Comparison of ENCODE assay signal across 29 mouse cellular contexts in genomic region chr6:78294647-78295046, GRCm38 (mm10).
A peak's percentile ranks its signal among the peaks of the same experiment; 100 is the strongest.
DNase-seq lines count a peak whose midpoint lies in the region; ATAC-seq and TF ChIP-seq lines count a peak whose summit lies in the region.
"Had no signal": no experiment of that assay in that cellular context is flagged by ENCODE, and none has a peak within 500 bp of the region (broad histone marks: within the 10 kb centered on the region; RNA-seq: fewer than 3 reads in every experiment).

No protein-coding gene starts in this region.

- H3K4me1 ChIP-seq in forebrain, embryonic 16.5 days (replicated peaks; ENCODE audit: control insufficient read depth, insufficient read depth, low read length): no peaks in the 10 kb centered on the region; the same call in 1 of the 2 replicates
- no peaks in the 10 kb centered on the region for H3K4me1 ChIP-seq in forebrain, embryonic 10.5 days
- peaks cover 4% of the 10 kb centered on the region; the same call in 1 of the 2 replicates for H3K4me1 ChIP-seq in midbrain, embryonic 13.5 days (replicated peaks)
- no peaks in the 10 kb centered on the region for H3K4me1 ChIP-seq in midbrain, embryonic 11.5 days (ENCODE audit: control insufficient read depth, insufficient read depth, low read length)
- H3K4me1 ChIP-seq: heart, embryonic 12.5 days; hindbrain, embryonic 15.5 days; intestine, embryonic 15.5 days; liver, embryonic 15.5 days; lung, embryonic 15.5 days; megakaryocyte, embryonic 14.5 days had no signal

- no peaks in the 10 kb centered on the region for H3K27me3 ChIP-seq in forebrain, embryonic 16.5 days (replicated peaks; ENCODE audit: control insufficient read depth, insufficient read depth, low read length)
- no peaks in the 10 kb centered on the region for H3K27me3 ChIP-seq in forebrain, embryonic 10.5 days (ENCODE audit: poor library complexity, severe bottlenecking)
- H3K27me3 ChIP-seq in midbrain, embryonic 13.5 days: no peaks in the 10 kb centered on the region
- no peaks in the 10 kb centered on the region for H3K27me3 ChIP-seq in midbrain, embryonic 11.5 days (ENCODE audit: control insufficient read depth, insufficient read depth, low read length)
- H3K27me3 ChIP-seq: CH12.LX; embryonic facial prominence, embryonic 12.5 days; heart, embryonic 12.5 days; hindbrain, embryonic 15.5 days; intestine, embryonic 15.5 days; liver, embryonic 15.5 days; lung, embryonic 15.5 days; megakaryocyte, embryonic 14.5 days had no signal

- H3K9ac ChIP-seq in forebrain, embryonic 16.5 days (replicated peaks; ENCODE audit: low read depth, low read length): no peak overlapping the region
- H3K9ac ChIP-seq in midbrain, embryonic 13.5 days (replicated peaks): no peak overlapping the region
- H3K9ac ChIP-seq in midbrain, embryonic 11.5 days (ENCODE audit: low read length): no peak overlapping the region
- H3K9ac ChIP-seq: embryonic facial prominence, embryonic 12.5 days; heart, embryonic 12.5 days; hindbrain, embryonic 15.5 days; intestine, embryonic 15.5 days; liver, embryonic 15.5 days; lung, embryonic 15.5 days had no signal

- no peaks in the 10 kb centered on the region for H3K36me3 ChIP-seq in forebrain, embryonic 16.5 days (ENCODE audit: control insufficient read depth, insufficient read depth)
- H3K36me3 ChIP-seq in forebrain, embryonic 10.5 days (replicated peaks): no peaks in the 10 kb centered on the region
- no peaks in the 10 kb centered on the region for H3K36me3 ChIP-seq in midbrain, embryonic 13.5 days
- H3K36me3 ChIP-seq in midbrain, embryonic 11.5 days (ENCODE audit: control insufficient read depth, insufficient read depth, low read length): no peaks in the 10 kb centered on the region
- H3K36me3 ChIP-seq: embryonic facial prominence, embryonic 12.5 days; G1E; heart, embryonic 12.5 days; hindbrain, embryonic 15.5 days; intestine, embryonic 15.5 days; liver, embryonic 15.5 days; lung, embryonic 15.5 days had no signal

- no peak for DNase-seq in forebrain, embryonic 10.5 days (ENCODE audit: extremely low spot score, low spot score)
- no peak for DNase-seq in midbrain, embryonic 11.5 days (ENCODE audit: low spot score, missing footprints)
- DNase-seq in Muller cell, postnatal 12 days (ENCODE audit: inconsistent ontology term): peak; percentile 80
- DNase-seq in brain, embryonic 14.5 days (ENCODE audit: low read depth): peak; percentile 53
- DNase-seq: adrenal gland, adult 2 months; B cell, adult 2 months; cerebellum, adult 2 months; gastrocnemius, postnatal 25 days; heart, adult 18-20 months; heart, postnatal 10 days; kidney, adult 8-10 months; kidney, postnatal 10 days; liver; lung, postnatal 36 days; right cerebral cortex, postnatal 25 days had no signal

- ATAC-seq in forebrain, embryonic 16.5 days: peak; percentile 15; the same call in 1 of the 2 replicates
- ATAC-seq in midbrain, embryonic 13.5 days: 0 out of 2 replicates have a peak, but pooled peaks have one; percentile 55
- no peak for ATAC-seq in midbrain, embryonic 11.5 days (ENCODE audit: low FRiP score)
- ATAC-seq in erythroblast, adult 5-6 weeks (replicated peaks; ENCODE audit: low FRiP score, poor library complexity, severe bottlenecking): no peak
- ATAC-seq: intestine, embryonic 15.5 days had no signal

- 40% methylated on average over 1 of the region's 1 CpGs for WGBS in forebrain, embryonic 16.5 days
- WGBS in forebrain, embryonic 10.5 days: 86% methylated on average over 1 of the region's 1 CpGs
- 57% methylated on average over 1 of the region's 1 CpGs for WGBS in midbrain, embryonic 13.5 days
- 70% methylated on average over 1 of the region's 1 CpGs for WGBS in midbrain, embryonic 11.5 days

- no peak overlapping the region for H3K27ac ChIP-seq in forebrain, embryonic 16.5 days (ENCODE audit: low read length)
- no peak overlapping the region for H3K27ac ChIP-seq in forebrain, embryonic 10.5 days
- peak overlapping the region; percentile 47; the same call in 1 of the 2 replicates for H3K27ac ChIP-seq in midbrain, embryonic 13.5 days
- no peak overlapping the region for H3K27ac ChIP-seq in midbrain, embryonic 11.5 days (ENCODE audit: low read depth, low read length)
- H3K27ac ChIP-seq: embryonic facial prominence, embryonic 12.5 days; hindbrain, embryonic 15.5 days; intestine, embryonic 15.5 days; left cerebral cortex, adult 2 months; liver, embryonic 15.5 days; lung, embryonic 15.5 days had no signal

- no peak for TF ChIP-seq POLR2A in brain, embryonic 14.5 days (IDR thresholded peaks at IDR 0.05; ENCODE audit: borderline replicate concordance, extremely low read depth, insufficient read depth, insufficient read length, poor library complexity, severe bottlenecking)

- H3K4me3 ChIP-seq in forebrain, embryonic 16.5 days (replicated peaks; ENCODE audit: low read length): no peak overlapping the region
- H3K4me3 ChIP-seq in forebrain, embryonic 10.5 days: no peak overlapping the region
- H3K4me3 ChIP-seq in midbrain, embryonic 13.5 days (replicated peaks): no peak overlapping the region
- no peak overlapping the region for H3K4me3 ChIP-seq in midbrain, embryonic 11.5 days (ENCODE audit: low read depth, low read length)
- H3K4me3 ChIP-seq: embryonic facial prominence, embryonic 12.5 days; heart, embryonic 12.5 days; hindbrain, embryonic 15.5 days; intestine, embryonic 15.5 days; left cerebral cortex, adult 2 months; liver, embryonic 15.5 days; lung, embryonic 15.5 days; megakaryocyte, embryonic 14.5 days; myocyte had no signal

- no peaks in the 10 kb centered on the region for H3K9me3 ChIP-seq in forebrain, embryonic 16.5 days (ENCODE audit: control insufficient read depth, low read length)
- H3K9me3 ChIP-seq in forebrain, embryonic 10.5 days: no peaks in the 10 kb centered on the region
- H3K9me3 ChIP-seq in midbrain, embryonic 13.5 days: no peaks in the 10 kb centered on the region
- H3K9me3 ChIP-seq in midbrain, embryonic 11.5 days (ENCODE audit: control insufficient read depth, low read length): no peaks in the 10 kb centered on the region
- H3K9me3 ChIP-seq: embryonic facial prominence, embryonic 12.5 days; G1E; heart, embryonic 12.5 days; hindbrain, embryonic 15.5 days; intestine, embryonic 15.5 days; liver, embryonic 15.5 days; lung, embryonic 15.5 days; megakaryocyte, embryonic 14.5 days had no signal

- TF ChIP-seq CTCF in brain, embryonic 14.5 days (IDR thresholded peaks at IDR 0.05; ENCODE audit: borderline replicate concordance, extremely low read depth, insufficient read depth, insufficient read length): no peak

- H3K4me2 ChIP-seq in forebrain, embryonic 16.5 days (ENCODE audit: low read length): no peak overlapping the region
- H3K4me2 ChIP-seq in midbrain, embryonic 13.5 days (replicated peaks): no peak overlapping the region
- no peak overlapping the region for H3K4me2 ChIP-seq in midbrain, embryonic 11.5 days
- H3K4me2 ChIP-seq: embryonic facial prominence, embryonic 12.5 days; heart, embryonic 12.5 days; hindbrain, embryonic 15.5 days; intestine, embryonic 15.5 days; liver, embryonic 15.5 days; lung, embryonic 15.5 days had no signal

Comparison
In these comparisons a context has a peak if more than half of its experiments do, and no peak if none do; other contexts are left out.
1. ATAC-seq: peak in forebrain, embryonic 16.5 days (single experiment) and midbrain, embryonic 13.5 days (single experiment); none in midbrain, embryonic 11.5 days (single experiment) and erythroblast, adult 5-6 weeks (single experiment).
2. DNase-seq: peak in Muller cell, postnatal 12 days (single experiment) and brain, embryonic 14.5 days (single experiment); none in forebrain, embryonic 10.5 days (single experiment) and midbrain, embryonic 11.5 days (single experiment).